Mouse (Mus musculus): ENCODE data around the gene Itgb8. TPM values are rescaled to one million over a fixed set of nuclear protein-coding genes. Genes with fewer than 3 reads are reported as not detected.

Itgb8 gene
- total and polyA plus RNA-seq, 3 experiments: not detected

DNA sequence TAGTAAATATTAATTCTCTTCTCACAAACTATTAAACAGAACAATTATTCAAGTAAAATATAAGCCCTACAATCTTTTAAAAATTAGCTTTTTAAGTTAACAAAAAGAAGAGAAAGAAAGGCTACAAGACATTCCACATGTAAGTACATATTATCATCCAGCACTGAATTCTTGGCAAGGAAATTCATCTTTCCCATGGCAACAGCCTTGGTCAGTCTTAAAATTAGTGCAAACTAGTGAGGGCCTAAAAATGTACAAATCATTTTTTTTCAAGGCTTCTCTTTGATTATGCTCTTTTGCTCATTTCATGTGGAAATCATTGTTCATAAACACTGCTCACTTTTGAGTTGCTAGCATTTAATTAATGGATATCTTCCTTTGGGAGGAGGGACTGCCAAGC, 77.8 kb downstream of the Itgb8 start:
- TF ChIP-seq POLR2A (IDR thresholded peaks at IDR 0.05; ENCODE audit: low read depth, low read length) (no peak), USF1 (IDR thresholded peaks at IDR 0.05; ENCODE audit: low read depth, low read length) (no peak), ZNF384 (IDR thresholded peaks at IDR 0.05; ENCODE audit: low read depth, low read length) (no peak), USF2 (conservative IDR thresholded peaks at IDR 0.05; ENCODE audit: low read depth, low read length) (no peak), MXI1 (IDR thresholded peaks at IDR 0.05; ENCODE audit: low read depth, low read length) (no peak), MAX (IDR thresholded peaks at IDR 0.05; ENCODE audit: low read length) (no peak), TCF12 (IDR thresholded peaks at IDR 0.05; ENCODE audit: low read depth, low read length) (no peak), NRF1 (IDR thresholded peaks at IDR 0.05; ENCODE audit: low read depth, low read length) (no peak), RAD21 (IDR thresholded peaks at IDR 0.05; ENCODE audit: low read depth, low read length) (no peak), JUND (conservative IDR thresholded peaks at IDR 0.05; ENCODE audit: low read depth, low read length) (no peak), IRF4 (IDR thresholded peaks at IDR 0.05; ENCODE audit: low read depth, low read length) (no peak)
- no peak overlapping the region for H3K9ac ChIP-seq (ENCODE audit: insufficient read depth, low read depth)
- no peak for DNase-seq (ENCODE audit: extremely low read depth)
- in situ Hi-C loops (cut with MboI; ENCODE audit: low pct_ligation_motif_present, low pct_unique_long_range_greater_than_20kb, low sequenced_read_pairs): no loop called here
- peaks cover 2 to 13% of the 10 kb centered on the region in 2 experiments; a peak in 3 of 4 replicates for H3K4me1 ChIP-seq (ENCODE audit: control insufficient read depth in 1 of 2, insufficient read depth in 2 of 2)
- H3K4me3 ChIP-seq (replicated peaks in 1 of 3; ENCODE audit: low read depth in 2 of 3, low read length in 2 of 3, poor library complexity in 1 of 3): no peak overlapping the region
- dilution Hi-C loops (cut with MboI; ENCODE audit: extremely low pct_ligation_motif_present, extremely low pct_unique_long_range_greater_than_20kb, low sequenced_read_pairs): no loop called here
- H3K9me3 ChIP-seq (replicated peaks; ENCODE audit: low read length): no peaks in the 10 kb centered on the region
- H3K79me2 ChIP-seq (replicated peaks; ENCODE audit: control insufficient read depth, extremely low read depth, insufficient read depth, poor library complexity, severe bottlenecking): no peaks in the 10 kb centered on the region
- H3K36me3 ChIP-seq (replicated peaks in 1 of 2; ENCODE audit: control insufficient read depth in 1 of 2, insufficient read depth in 1 of 2, low read length in 1 of 2): no peaks in the 10 kb centered on the region
- no peak overlapping the region for H3K27ac ChIP-seq (ENCODE audit: insufficient read depth, low read depth)
- H3K27me3 ChIP-seq (replicated peaks): no peaks in the 10 kb centered on the region
- no peak overlapping the region for H3K4me2 ChIP-seq (ENCODE audit: insufficient read depth, low read depth, poor library complexity, severe bottlenecking)

DNA sequence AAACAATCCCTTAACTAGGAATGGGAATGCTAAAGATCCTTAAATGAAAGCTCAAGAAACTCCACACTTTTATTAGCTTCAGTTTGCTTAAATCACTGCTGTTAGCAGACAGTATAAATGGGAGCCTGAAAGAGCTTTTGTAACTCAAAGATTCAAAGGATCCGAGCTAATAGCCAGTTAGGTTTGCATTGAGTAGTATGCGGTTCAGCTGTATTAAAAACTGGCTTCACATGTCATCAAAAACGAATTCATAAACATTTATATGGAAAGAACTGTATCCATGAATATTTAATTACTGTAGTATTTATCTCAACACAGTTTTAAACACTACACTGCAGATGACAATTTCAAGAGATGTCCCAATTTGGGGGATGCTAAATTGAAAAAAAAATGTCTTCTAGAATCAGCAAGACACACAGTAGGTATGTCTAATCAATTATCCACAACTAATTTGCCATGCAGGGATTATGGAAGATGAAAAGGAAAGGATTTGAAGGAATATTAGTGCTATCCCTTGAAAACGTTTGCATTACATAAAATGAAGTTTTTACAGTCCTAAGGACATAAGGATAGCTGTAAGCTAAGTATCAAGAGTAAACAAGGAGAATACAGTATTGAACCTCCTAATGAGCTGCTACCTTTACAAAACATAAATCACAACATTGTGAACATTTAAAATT, 79.2 kb downstream of the Itgb8 start:
- H3K9ac ChIP-seq (ENCODE audit: insufficient read depth, low read depth): no peak overlapping the region
- H3K36me3 ChIP-seq (replicated peaks in 1 of 2; ENCODE audit: control insufficient read depth in 1 of 2, insufficient read depth in 1 of 2, low read length in 1 of 2): no peaks in the 10 kb centered on the region
- no peaks in the 10 kb centered on the region for H3K79me2 ChIP-seq (replicated peaks; ENCODE audit: control insufficient read depth, extremely low read depth, insufficient read depth, poor library complexity, severe bottlenecking)
- dilution Hi-C loops (cut with MboI; ENCODE audit: extremely low pct_ligation_motif_present, extremely low pct_unique_long_range_greater_than_20kb, low sequenced_read_pairs): no loop called here
- no peaks in the 10 kb centered on the region for H3K9me3 ChIP-seq (replicated peaks; ENCODE audit: low read length)
- H3K4me1 ChIP-seq (ENCODE audit: control insufficient read depth in 1 of 2, insufficient read depth in 2 of 2): peaks cover 2 to 11% of the 10 kb centered on the region in 2 experiments; a peak in 3 of 4 replicates
- in situ Hi-C loops (cut with MboI; ENCODE audit: low pct_ligation_motif_present, low pct_unique_long_range_greater_than_20kb, low sequenced_read_pairs): no loop called here
- no peak overlapping the region for H3K27ac ChIP-seq (ENCODE audit: insufficient read depth, low read depth)
- no peak overlapping the region for H3K4me3 ChIP-seq (replicated peaks in 1 of 3; ENCODE audit: low read depth in 2 of 3, low read length in 2 of 3, poor library complexity in 1 of 3)
- H3K4me2 ChIP-seq (ENCODE audit: insufficient read depth, low read depth, poor library complexity, severe bottlenecking): no peak overlapping the region
- no peak for DNase-seq (ENCODE audit: extremely low read depth)
- TF ChIP-seq ZC3H11A (IDR thresholded peaks at IDR 0.05; ENCODE audit: low read depth, low read length) (no peak), HCFC1 (IDR thresholded peaks at IDR 0.05; ENCODE audit: low read depth, low read length) (no peak), ETS1 (conservative IDR thresholded peaks at IDR 0.05; ENCODE audit: low read depth, low read length) (no peak), MAFK (IDR thresholded peaks at IDR 0.05; ENCODE audit: insufficient replicate concordance, low read length) (no peak), KAT2A (IDR thresholded peaks at IDR 0.05; ENCODE audit: insufficient replicate concordance, low read length) (no peak), MYC (IDR thresholded peaks at IDR 0.05; ENCODE audit: low read depth, low read length) (no peak), USF2 (conservative IDR thresholded peaks at IDR 0.05; ENCODE audit: low read depth, low read length) (no peak), UBTF (IDR thresholded peaks at IDR 0.05; ENCODE audit: low read depth, low read length) (no peak), ELF1 (IDR thresholded peaks at IDR 0.05; ENCODE audit: low read depth, low read length) (no peak)
- no peaks in the 10 kb centered on the region for H3K27me3 ChIP-seq (replicated peaks)
